Mouse (Mus musculus): ENCODE measurements around the gene Iqcn. TPM values are rescaled to one million over a fixed set of nuclear protein-coding genes. Genes with fewer than 3 reads are reported as not detected.

The Iqcn gene
- total RNA-seq (2021), result not detected
- long read RNA-seq, experiment 1, result 0 reads
- long read RNA-seq, experiment 2, result 0 reads

- intact Hi-C loops (cut with DNase I), result loop anchor here (5.0 kb wide), 1 partner anchor 76 kb away; no protein-coding TSS in a partner anchor
- Histone ChIP-seq H3K4me3 (peak within 1 kb of the TSS; percentile 2; the same call in 1 of the 2 replicates), H3K27ac (peak within 1 kb of the TSS; percentile 100)
- no peak for TF ChIP-seq CTCF (IDR thresholded peaks at IDR 0.05)
- no peak for DNase-seq
Observed at GRCm38 (mm10) chr8:70703287-70703686, at the start of gene Iqcn. Iqcn (plus strand) TSS chr8:70703457.

GRCm38 (mm10) chr8:70654121-70654520 lies 49.1 kb upstream of the Iqcn start:
- no peak overlapping the region for H3K4me3 ChIP-seq
- intact Hi-C loops (cut with DNase I), result loop anchor here (5.0 kb wide), 1 partner anchor 42 kb away; no protein-coding TSS in a partner anchor

GRCm38 (mm10) chr8:70655469-70655868 lies 47.8 kb upstream of the Iqcn start:
- DNase-seq, result no peak
- TF ChIP-seq CTCF (IDR thresholded peaks at IDR 0.05), result no peak
- Histone ChIP-seq H3K4me3 (no peak overlapping the region), H3K27ac (no peak overlapping the region)
- intact Hi-C loops (cut with DNase I), result loop anchor here (5.0 kb wide), 1 partner anchor 33 kb away; no protein-coding TSS in a partner anchor

More at GRCm38 (mm10) chr8:70654121-70654520, 49.1 kb upstream of the Iqcn start:
- DNase-seq, result no peak
- no peak overlapping the region for H3K27ac ChIP-seq
- no peak for TF ChIP-seq CTCF (IDR thresholded peaks at IDR 0.05)

GRCm38 (mm10) chr8:70656193-70656790 lies 47.0 kb upstream of the Iqcn start:
- Histone ChIP-seq H3K4me3 (no peak overlapping the region), H3K27ac (no peak overlapping the region)
- intact Hi-C loops (cut with DNase I), result loop anchor here (5.0 kb wide), 1 partner anchor 34 kb away; no protein-coding TSS in a partner anchor
- TF ChIP-seq CTCF (IDR thresholded peaks at IDR 0.05), result no peak
- DNase-seq, result no peak

DNA sequence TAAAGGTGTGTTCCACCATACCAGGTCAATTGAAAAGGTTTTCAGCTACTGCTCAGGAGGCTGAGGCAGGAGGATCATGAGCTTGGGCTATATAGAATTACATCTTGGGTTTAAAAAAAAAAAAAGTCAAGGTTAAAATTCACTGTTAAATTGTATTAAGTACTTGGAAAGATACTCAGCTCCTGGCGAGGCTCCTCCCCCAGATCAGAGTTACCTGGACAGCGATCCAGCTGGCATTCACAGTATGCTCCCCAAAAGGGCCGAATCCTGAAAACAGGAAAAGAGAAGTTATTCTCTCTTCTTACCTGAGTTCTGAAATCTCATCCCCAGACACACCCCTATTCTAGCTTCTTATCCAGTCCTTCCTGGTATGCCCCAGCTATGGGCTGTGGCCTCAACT lies 46.0 kb upstream of the Iqcn start:
- intact Hi-C loops (cut with DNase I), result loop anchor here (5.0 kb wide), 1 partner anchor 35 kb away; no protein-coding TSS in a partner anchor
- H3K27ac ChIP-seq, result no peak overlapping the region
- no peak overlapping the region for H3K4me3 ChIP-seq
- no peak for TF ChIP-seq CTCF (IDR thresholded peaks at IDR 0.05)
- DNase-seq, result no peak

DNA sequence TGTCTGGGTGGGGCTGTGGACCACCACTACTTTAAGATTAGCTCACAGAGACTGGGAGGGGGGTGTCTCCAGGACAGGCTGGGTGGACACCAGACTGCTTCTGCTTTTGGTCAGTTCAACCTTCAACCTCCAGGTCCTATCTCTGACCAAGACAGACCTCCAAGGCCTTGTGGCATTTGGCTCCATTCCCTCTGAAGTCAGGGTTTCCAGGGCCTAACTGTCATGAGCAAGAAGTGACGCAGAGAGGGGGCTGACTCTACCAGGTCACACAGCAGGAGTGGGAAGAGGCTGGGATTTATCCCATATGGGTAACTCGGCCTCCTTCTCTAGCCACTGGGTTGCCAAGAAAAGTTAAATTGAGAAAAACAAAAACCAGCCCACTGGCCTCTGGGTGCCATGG lies 45.5 kb upstream of the Iqcn start:
- no peak for TF ChIP-seq CTCF (IDR thresholded peaks at IDR 0.05)
- intact Hi-C loops (cut with DNase I), result loop anchor here (5.0 kb wide), 1 partner anchor 35 kb away; no protein-coding TSS in a partner anchor
- Histone ChIP-seq H3K4me3 (no peak overlapping the region), H3K27ac (no peak overlapping the region)
- no peak for DNase-seq

DNA sequence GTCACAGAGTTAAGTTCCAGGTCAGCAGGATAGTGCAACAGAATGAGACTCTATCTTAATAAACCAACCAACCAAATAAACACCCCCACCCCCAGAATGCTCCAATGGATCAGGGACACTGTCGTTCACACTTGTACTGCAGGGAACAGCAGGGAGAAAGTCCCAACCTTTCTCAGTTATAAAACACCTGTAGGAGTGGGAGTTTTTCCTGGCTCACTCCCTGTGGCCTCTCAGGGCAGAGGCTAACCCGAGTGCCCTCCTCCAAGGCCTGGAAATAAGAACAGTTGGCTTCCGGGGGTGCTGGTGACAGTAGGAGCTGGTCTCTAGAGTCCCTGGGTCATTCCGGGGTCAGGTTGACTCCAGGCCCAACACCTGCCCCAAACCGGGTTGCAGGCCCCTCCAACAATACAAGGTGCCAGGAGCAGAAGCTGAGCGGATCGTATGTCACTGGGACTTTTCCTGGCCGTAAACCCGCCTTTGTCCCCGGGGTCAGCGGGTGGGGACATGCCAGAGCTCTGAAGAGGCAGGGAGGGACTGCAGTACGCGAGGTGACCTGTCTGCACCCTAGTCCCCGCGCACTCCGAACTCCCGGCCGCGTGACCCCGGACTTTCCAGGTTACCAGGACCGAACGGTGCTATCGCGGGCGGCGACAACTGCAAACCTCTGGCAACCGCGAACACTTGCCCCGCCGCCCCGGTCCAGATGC lies 44.2 kb upstream of the Iqcn start:
- no peak for DNase-seq
- intact Hi-C loops (cut with DNase I), result loop anchor here (5.0 kb wide), 1 partner anchor 37 kb away; no protein-coding TSS in a partner anchor
- H3K4me3 ChIP-seq, result peak overlapping the region; percentile 82
- TF ChIP-seq CTCF (IDR thresholded peaks at IDR 0.05), result no peak
- H3K27ac ChIP-seq, result peak overlapping the region; percentile 88

DNA sequence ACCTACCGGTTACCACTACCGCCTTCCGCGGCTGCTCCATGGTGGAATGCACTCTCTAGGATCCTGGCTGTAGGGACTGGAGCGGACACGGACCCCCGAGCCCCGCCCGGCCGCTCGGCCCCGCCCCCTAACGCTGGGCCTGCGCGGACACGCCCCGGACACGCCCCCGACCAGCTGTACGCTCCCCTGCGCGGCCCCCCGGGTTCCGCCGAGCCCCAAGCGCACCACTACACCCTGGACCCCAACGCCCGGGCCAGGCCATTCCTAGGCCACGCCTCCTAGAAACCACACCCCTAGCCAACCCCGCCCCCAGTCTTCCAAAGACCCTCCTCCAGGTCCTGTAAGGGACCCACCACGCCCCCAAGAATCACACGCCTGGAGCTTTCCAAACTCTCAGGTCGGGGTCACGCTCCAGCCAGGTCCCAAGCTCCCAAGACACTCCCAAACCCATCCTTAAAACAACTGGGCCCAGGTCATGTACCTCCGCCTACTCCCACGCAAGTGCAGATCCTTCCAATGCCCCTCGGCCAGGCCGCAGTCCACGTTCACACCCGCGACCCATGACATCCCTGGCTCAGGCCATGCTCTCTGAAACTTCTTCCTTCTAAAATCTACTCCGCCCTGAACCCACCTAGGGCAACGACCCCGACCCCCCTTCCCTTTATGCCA lies 43.5 kb upstream of the Iqcn start:
- peak; percentile 92 for DNase-seq
- intact Hi-C loops (cut with DNase I), result loop anchor here (5.0 kb wide), 1 partner anchor 37 kb away; no protein-coding TSS in a partner anchor
- Histone ChIP-seq H3K4me3 (peak overlapping the region; percentile 82), H3K27ac (peak overlapping the region; percentile 88)
- TF ChIP-seq CTCF (IDR thresholded peaks at IDR 0.05), result no peak

DNA sequence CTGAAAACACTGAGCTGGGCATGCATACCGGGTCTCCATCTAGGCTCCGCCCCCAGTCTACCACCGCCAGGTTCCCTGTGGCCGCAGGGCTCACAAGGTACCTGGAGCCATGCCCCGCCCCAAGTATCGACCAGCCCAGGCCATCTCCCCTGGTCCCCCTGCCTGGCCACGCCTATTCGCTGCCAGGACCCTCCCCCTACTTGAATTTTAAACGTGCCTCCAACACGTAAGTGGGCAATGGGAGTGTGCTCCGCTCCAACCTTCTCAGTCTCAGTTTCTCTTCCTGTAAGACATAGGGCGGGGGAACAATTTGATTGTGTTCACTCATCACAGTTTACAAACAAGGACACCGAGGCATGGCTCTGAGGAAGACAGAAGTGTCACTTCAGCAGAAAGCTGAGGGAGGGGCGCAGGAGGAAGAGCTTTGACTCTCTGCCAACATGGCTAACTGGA lies 43.0 kb upstream of the Iqcn start, which contains the start of gene Pgpep1:
Gene Pgpep1, minus strand, starts transcription at position 116 of the 453 bp plus-strand sequence.
- no peak for TF ChIP-seq CTCF (IDR thresholded peaks at IDR 0.05)

DNA sequence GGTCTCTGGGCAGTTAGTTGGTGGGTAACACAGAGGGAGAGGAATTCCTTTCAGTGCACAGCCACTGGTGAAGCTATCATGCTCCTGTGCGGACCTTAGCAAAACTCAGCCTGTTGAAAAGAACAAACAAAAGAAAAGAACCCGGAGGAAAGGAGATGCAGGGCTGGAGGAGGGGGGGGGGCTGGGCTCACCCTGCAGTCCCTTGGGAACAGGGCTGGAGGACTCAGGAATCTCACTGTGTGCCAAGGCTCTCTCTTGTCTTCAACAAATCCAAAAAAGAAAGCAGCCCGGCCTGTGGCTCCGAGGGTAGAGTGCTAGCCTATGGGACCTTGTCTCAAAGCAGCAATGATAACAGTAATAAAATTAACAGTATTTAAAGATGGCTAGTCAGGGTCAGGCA lies 39.6 kb upstream of the Iqcn start:
- intact Hi-C loops (cut with DNase I), result no loop called here
- H3K4me3 ChIP-seq, result no peak overlapping the region
- H3K27ac ChIP-seq, result peak overlapping the region; percentile 8; the same call in 1 of the 2 replicates
- no peak for DNase-seq
- no peak for TF ChIP-seq CTCF (IDR thresholded peaks at IDR 0.05)

More for the DNA sequence above, 43.0 kb upstream of the Iqcn start, which contains the start of gene Pgpep1:
- no peak for DNase-seq
- peak within 1 kb of the TSS; percentile 82 for H3K4me3 ChIP-seq
- intact Hi-C loops (cut with DNase I), result no loop called here
- H3K27ac ChIP-seq, result peak within 1 kb of the TSS; percentile 88

- no peak for DNase-seq
- Histone ChIP-seq H3K4me3 (no peak overlapping the region), H3K27ac (no peak overlapping the region)
- TF ChIP-seq CTCF (IDR thresholded peaks at IDR 0.05), result no peak
- intact Hi-C loops (cut with DNase I), result no loop called here
Observed at GRCm38 (mm10) chr8:70664631-70665030, 38.6 kb upstream of the Iqcn start.

DNA sequence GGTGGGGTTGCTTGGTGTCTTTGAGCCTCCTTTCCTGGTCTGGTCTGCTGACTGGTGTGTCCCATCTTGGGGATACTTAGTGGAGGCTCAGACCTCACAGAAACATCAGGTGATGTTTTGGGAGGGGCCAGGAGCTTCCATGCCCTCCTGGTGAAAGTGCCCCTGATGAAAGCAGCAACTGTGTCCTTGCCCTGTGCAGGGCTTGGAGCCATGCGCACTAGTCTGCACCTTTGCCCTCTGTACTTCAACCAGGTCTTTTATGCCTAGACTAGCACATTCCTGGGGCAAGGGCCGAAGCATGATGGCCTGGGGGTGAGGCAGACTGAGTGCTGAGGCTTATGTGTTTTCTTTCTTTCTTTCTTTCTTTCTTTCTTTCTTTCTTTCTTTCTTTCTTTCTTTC lies 37.7 kb upstream of the Iqcn start:
- no peak for TF ChIP-seq CTCF (IDR thresholded peaks at IDR 0.05)
- intact Hi-C loops (cut with DNase I), result no loop called here
- DNase-seq, result no peak
- Histone ChIP-seq H3K27ac (no peak overlapping the region), H3K4me3 (no peak overlapping the region)
